Mouse (Mus musculus) forebrain, embryonic 10.5 days (tissue): ENCODE results near the gene Sox5. TPM values are rescaled to one million over a fixed set of nuclear protein-coding genes. Genes with fewer than 3 reads are reported as not detected.

Experiments
- DNase-seq: peaks from one replicate; pipeline ENCODE4 v3.0.0-alpha.2; 2017; ENCODE audit warnings: low spot score; ENCODE audit errors: extremely low spot score
- H3K27ac ChIP-seq: fragments of 300-500 bp; sonication (generic); 2 replicates; pipeline ENCODE4 v1.5.1; 2016; ENCODE audit warnings: mild to moderate bottlenecking
- H3K27me3 ChIP-seq: fragments of 300-500 bp; sonication (generic); 2 replicates; pipeline ENCODE4 v1.6.1; 2016; ENCODE audit warnings: mild to moderate bottlenecking; ENCODE audit not compliant: poor library complexity, severe bottlenecking
- H3K36me3 ChIP-seq: fragments of 300-500 bp; sonication (generic); replicated peaks from 2 replicates; pipeline ENCODE4 v1.6.1; 2016; ENCODE audit warnings: mild to moderate bottlenecking, moderate library complexity
- H3K4me1 ChIP-seq: fragments of 300-500 bp; sonication (generic); 2 replicates; pipeline ENCODE4 v1.6.1; 2016
- H3K4me3 ChIP-seq: fragments of 300-500 bp; sonication (generic); 2 replicates; pipeline ENCODE4 v1.5.1; 2016; ENCODE audit warnings: mild to moderate bottlenecking, moderate library complexity
- H3K9me3 ChIP-seq: fragments of 300-500 bp; sonication (generic); 2 replicates; pipeline ENCODE4 v1.6.1; 2016; ENCODE audit warnings: mild to moderate bottlenecking, moderate library complexity
- WGBS: fragments of 180-500 bp; shearing (Covaris S2); methylation state at CpG from one replicate; pipeline ENCODE4 v1.1.7; 2016; 5-methylcytosine and 5-hydroxymethylcytosine counted together
- polyA plus RNA-seq: library from polyadenylated mRNA; unstranded; fragments of >200 nt; fragmentation: Nextera tagmentation; extraction: Ambion mirVana; gene quantifications from 2 replicates; pipeline ENCODE4 v1.2.1, GENCODE M21; 2016

The Sox5 gene
- 66.2 and 67.3 TPM in 2 replicates for polyA plus RNA-seq

DNA sequence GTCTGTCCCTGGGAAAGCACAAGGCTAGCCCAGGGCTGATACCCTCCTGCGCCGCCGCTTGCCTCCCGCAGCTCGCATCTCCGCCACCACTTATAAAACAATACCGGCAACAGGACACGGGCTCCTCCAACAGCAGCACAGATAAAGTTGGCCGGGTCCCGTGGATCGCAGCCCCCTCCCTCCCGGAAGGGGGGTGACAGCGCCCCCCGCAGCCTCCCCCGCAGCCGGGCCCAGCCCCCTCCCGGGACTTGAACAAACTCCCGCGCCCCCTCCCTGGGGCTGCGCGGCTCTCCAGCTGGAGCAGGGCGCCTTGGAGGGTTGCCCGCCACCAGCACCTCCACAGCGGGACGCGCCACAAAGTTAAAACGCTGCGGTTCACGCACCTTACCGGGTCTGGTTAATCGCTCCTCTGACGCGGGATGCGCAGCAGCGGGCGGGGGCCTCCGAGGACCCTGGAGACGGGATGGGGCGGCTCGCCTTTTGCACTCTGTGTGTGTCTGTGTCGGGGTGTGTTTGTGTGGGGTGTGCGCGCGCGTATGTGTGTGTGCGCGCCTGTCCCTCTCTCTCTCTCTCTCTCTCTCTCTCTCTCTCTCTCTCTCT, at the start of gene Sox5:
Gene Sox5, minus strand, starts transcription at position 547 of the 600 bp plus-strand sequence.
- peaks cover 63% of the 10 kb centered on the region for H3K4me1 ChIP-seq
- peak; percentile 58 for DNase-seq
- peak within 1 kb of the TSS; percentile 92 for H3K27ac ChIP-seq

GRCm38 (mm10) chr6:144825018-144825602, 43.3 kb upstream of the Sox5 start:
- Histone ChIP-seq H3K4me3 (no peak overlapping the region), H3K36me3 (no peaks in the 10 kb centered on the region), H3K4me1 (peaks cover 10% of the 10 kb centered on the region; the same call in 1 of the 2 replicates), H3K27ac (no peak overlapping the region), H3K9me3 (no peaks in the 10 kb centered on the region), H3K27me3 (no peaks in the 10 kb centered on the region)
- WGBS, result 94% methylated on average over 6 of the region's 6 CpGs
- DNase-seq, result no peak

More for the DNA sequence above, at the start of gene Sox5:
- H3K27me3 ChIP-seq, result peaks cover 58% of the 10 kb centered on the region
- H3K36me3 ChIP-seq, result no peaks in the 10 kb centered on the region
- WGBS, result under 1% methylated on average over 46 of the region's 47 CpGs
- H3K9me3 ChIP-seq, result no peaks in the 10 kb centered on the region
- H3K4me3 ChIP-seq, result peak within 1 kb of the TSS; percentile 90

- no peak overlapping the region for H3K4me3 ChIP-seq
- DNase-seq, result no peak
- no peaks in the 10 kb centered on the region for H3K27me3 ChIP-seq
- H3K9me3 ChIP-seq, result no peaks in the 10 kb centered on the region
- H3K36me3 ChIP-seq, result no peaks in the 10 kb centered on the region
- 72% methylated on average over 12 of the region's 12 CpGs for WGBS
- peaks cover 10% of the 10 kb centered on the region; the same call in 1 of the 2 replicates for H3K4me1 ChIP-seq
- H3K27ac ChIP-seq, result no peak overlapping the region
Measured at GRCm38 (mm10) chr6:144824153-144824552, 42.4 kb upstream of the Sox5 start.

DNA sequence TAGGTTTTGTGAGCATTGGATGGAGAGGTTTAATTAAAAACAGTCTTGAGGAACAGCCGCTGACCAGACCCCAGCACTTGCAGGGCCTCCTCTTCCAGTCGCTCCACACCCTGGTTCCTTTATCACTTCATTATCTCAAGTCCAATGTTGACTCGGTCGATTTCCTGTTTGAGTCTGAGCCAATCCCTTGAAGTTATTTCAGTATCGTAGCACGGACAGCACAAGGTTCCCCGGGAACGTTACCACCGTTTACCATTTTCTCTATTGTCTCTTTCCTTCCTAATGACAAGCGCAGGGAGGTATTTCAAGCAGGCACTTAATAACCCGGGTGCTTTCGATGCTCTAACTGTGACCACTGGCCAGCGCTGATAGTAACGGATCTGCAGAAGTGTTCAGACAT, 40.8 kb upstream of the Sox5 start:
- 85% methylated on average over 14 of the region's 14 CpGs for WGBS
- no peaks in the 10 kb centered on the region for H3K27me3 ChIP-seq
- H3K9me3 ChIP-seq, result no peaks in the 10 kb centered on the region
- H3K36me3 ChIP-seq, result no peaks in the 10 kb centered on the region
- no peak overlapping the region for H3K4me3 ChIP-seq
- peaks cover 10% of the 10 kb centered on the region; the same call in 1 of the 2 replicates for H3K4me1 ChIP-seq
- no peak overlapping the region for H3K27ac ChIP-seq
- DNase-seq, result no peak

- H3K9me3 ChIP-seq, result no peaks in the 10 kb centered on the region
- H3K27me3 ChIP-seq, result no peaks in the 10 kb centered on the region
- 90% methylated on average over 6 of the region's 6 CpGs for WGBS
- no peak for DNase-seq
- no peaks in the 10 kb centered on the region for H3K36me3 ChIP-seq
- H3K4me1 ChIP-seq, result peaks cover 10% of the 10 kb centered on the region; the same call in 1 of the 2 replicates
- H3K27ac ChIP-seq, result no peak overlapping the region
- no peak overlapping the region for H3K4me3 ChIP-seq
Measured at GRCm38 (mm10) chr6:144821019-144821418, 39.2 kb upstream of the Sox5 start.

DNA sequence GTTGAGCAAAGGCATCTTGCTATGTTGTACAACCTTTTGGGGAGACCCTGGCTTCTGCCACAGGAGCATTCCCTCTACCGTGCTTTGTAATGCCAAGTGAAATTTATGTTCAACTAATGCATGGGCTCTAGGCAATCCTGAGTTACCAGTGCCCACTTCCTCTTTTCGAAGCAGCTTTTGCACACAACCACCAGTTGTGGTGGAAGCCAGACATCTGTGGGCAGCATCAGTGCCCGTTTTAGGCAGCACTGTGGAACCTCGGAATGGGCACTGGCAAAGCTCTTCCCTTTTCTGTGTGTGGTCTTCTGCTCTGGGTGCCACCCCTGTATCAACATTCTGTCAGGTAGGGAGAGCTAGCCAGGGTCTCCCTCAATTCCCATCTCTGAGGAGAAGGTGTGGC, 36.2 kb upstream of the Sox5 start:
- H3K4me3 ChIP-seq, result no peak overlapping the region
- peak; percentile 11 for DNase-seq
- 92% methylated on average over 4 of the region's 4 CpGs for WGBS

GRCm38 (mm10) chr6:144817329-144817932, 35.7 kb upstream of the Sox5 start:
- Histone ChIP-seq H3K27me3 (no peaks in the 10 kb centered on the region), H3K4me1 (peaks cover 14% of the 10 kb centered on the region), H3K36me3 (no peaks in the 10 kb centered on the region), H3K9me3 (no peaks in the 10 kb centered on the region), H3K4me3 (no peak overlapping the region), H3K27ac (no peak overlapping the region)
- WGBS, result 87% methylated on average over 5 of the region's 5 CpGs
- DNase-seq, result peak; percentile 13

More for the DNA sequence above, 36.2 kb upstream of the Sox5 start:
- peaks cover 19% of the 10 kb centered on the region for H3K4me1 ChIP-seq
- no peak overlapping the region for H3K27ac ChIP-seq
- H3K27me3 ChIP-seq, result no peaks in the 10 kb centered on the region
- no peaks in the 10 kb centered on the region for H3K36me3 ChIP-seq
- H3K9me3 ChIP-seq, result no peaks in the 10 kb centered on the region

DNA sequence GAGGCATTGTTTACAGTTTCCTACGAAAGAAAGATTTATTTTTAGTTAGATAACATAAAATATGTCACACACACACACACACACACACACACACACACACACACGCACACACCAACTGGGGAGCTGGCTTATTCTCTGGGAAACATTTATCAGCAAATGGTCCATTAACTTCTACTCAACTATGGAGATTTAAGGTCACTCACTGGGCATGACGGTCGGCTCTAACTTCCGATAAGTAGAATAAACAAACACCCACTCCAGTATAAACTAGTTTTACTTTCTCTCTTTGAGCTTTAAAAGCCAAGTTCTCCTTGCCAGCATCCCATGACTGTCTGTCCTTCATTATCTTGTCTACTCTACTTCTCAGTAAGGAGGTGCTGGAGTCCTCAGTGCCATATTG, 33.8 kb upstream of the Sox5 start:
- no peaks in the 10 kb centered on the region for H3K9me3 ChIP-seq
- 90% methylated on average over 5 of the region's 5 CpGs for WGBS
- peaks cover 14% of the 10 kb centered on the region for H3K4me1 ChIP-seq
- H3K27ac ChIP-seq, result no peak overlapping the region
- H3K36me3 ChIP-seq, result no peaks in the 10 kb centered on the region
- no peaks in the 10 kb centered on the region for H3K27me3 ChIP-seq
- H3K4me3 ChIP-seq, result no peak overlapping the region
- DNase-seq, result peak; percentile 6

GRCm38 (mm10) chr6:144814931-144815364, 33.2 kb upstream of the Sox5 start:
- H3K4me1 ChIP-seq, result peaks cover 14% of the 10 kb centered on the region
- H3K9me3 ChIP-seq, result no peaks in the 10 kb centered on the region
- no peaks in the 10 kb centered on the region for H3K27me3 ChIP-seq
- H3K36me3 ChIP-seq, result no peaks in the 10 kb centered on the region
- H3K27ac ChIP-seq, result 0 out of 2 replicates have a peak overlapping the region, but pooled peaks have one; percentile 8
- 16% methylated on average over 6 of the region's 6 CpGs for WGBS
- no peak overlapping the region for H3K4me3 ChIP-seq
- peak; percentile 41 for DNase-seq

DNA sequence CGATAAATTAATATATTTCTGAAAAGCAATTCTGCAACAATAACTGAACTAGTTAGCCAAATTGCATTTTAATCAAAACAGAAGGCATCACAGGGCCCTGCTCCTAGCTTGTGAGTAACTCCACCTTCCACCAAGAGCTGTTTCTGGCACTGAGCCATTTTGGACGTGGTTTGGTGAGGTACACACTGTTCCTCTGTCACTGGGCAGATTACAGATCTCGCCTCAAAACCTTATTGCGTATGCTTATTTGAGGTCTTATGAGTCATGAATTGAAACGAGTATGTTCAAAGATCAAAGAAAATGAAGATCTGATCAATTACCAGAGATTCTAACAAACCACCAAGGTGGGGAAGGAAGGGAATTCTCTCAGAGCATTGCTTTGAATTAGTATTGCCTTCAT, 22.5 kb upstream of the Sox5 start:
- H3K27me3 ChIP-seq, result no peaks in the 10 kb centered on the region
- DNase-seq, result no peak
- no peaks in the 10 kb centered on the region for H3K36me3 ChIP-seq
- H3K4me3 ChIP-seq, result no peak overlapping the region
- WGBS, result 95% methylated on average over 5 of the region's 5 CpGs
- H3K27ac ChIP-seq, result no peak overlapping the region
- H3K9me3 ChIP-seq, result peaks cover 17% of the 10 kb centered on the region; the same call in 1 of the 2 replicates
- H3K4me1 ChIP-seq, result no peaks in the 10 kb centered on the region

DNA sequence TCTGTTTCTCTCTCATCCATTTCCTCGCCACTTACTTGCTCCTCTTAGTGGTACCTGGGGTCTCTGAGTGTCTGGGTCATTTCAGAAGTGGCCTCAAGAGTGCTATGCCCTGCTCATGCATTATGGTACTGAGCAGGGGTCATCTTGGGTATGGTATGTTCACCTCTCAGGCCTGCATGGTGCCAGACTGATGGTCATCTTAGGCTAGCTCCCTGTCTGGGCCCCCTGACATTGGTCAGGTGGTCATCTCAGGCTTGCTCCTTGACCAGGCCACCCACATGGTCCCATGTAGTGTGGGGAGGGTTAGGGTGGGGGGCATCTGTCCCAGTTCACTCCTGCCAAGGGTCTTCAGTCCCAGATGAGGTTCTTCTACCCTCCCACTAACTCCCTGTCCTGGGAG, 21.3 kb upstream of the Sox5 start:
- Histone ChIP-seq H3K36me3 (no peaks in the 10 kb centered on the region), H3K27me3 (no peaks in the 10 kb centered on the region), H3K9me3 (peaks cover 17% of the 10 kb centered on the region; the same call in 1 of the 2 replicates), H3K4me1 (no peaks in the 10 kb centered on the region), H3K4me3 (no peak overlapping the region), H3K27ac (no peak overlapping the region)
- no peak for DNase-seq
- 84% methylated on average over 1 of the region's 1 CpGs for WGBS

- DNase-seq, result no peak
- Histone ChIP-seq H3K27me3 (no peaks in the 10 kb centered on the region), H3K27ac (no peak overlapping the region), H3K36me3 (no peaks in the 10 kb centered on the region), H3K4me3 (no peak overlapping the region), H3K9me3 (no peaks in the 10 kb centered on the region), H3K4me1 (peaks cover 18% of the 10 kb centered on the region)
- 70% methylated on average over 3 of the region's 3 CpGs for WGBS
Measured at GRCm38 (mm10) chr6:144794356-144794755, 12.6 kb upstream of the Sox5 start.

- H3K9me3 ChIP-seq, result no peaks in the 10 kb centered on the region
- 88% methylated on average over 8 of the region's 8 CpGs for WGBS
- no peaks in the 10 kb centered on the region for H3K36me3 ChIP-seq
- DNase-seq, result no peak
- peaks cover 18% of the 10 kb centered on the region for H3K4me1 ChIP-seq
- no peak overlapping the region for H3K27ac ChIP-seq
- no peak overlapping the region for H3K4me3 ChIP-seq
- no peaks in the 10 kb centered on the region for H3K27me3 ChIP-seq
Measured at GRCm38 (mm10) chr6:144792871-144793270, 11.1 kb upstream of the Sox5 start.
